Mouse (Mus musculus) liver, adult 2 months (tissue): ENCODE data around the gene Zswim5. TPM values are rescaled to one million over a fixed set of nuclear protein-coding genes. Genes with fewer than 3 reads are reported as not detected.
A peak's percentile ranks its signal among the peaks of the same experiment; 100 is the strongest.

ENCODE experiments used
- DNase-seq: peaks from one replicate; pipeline ENCODE4 v3.0.0-alpha.2; 2011; ENCODE audit warnings: low read depth, low spot score; ENCODE audit errors: extremely low read depth
- H3K27ac ChIP-seq: fragments of 200-500 bp; replicated peaks from 2 replicates; pipeline ENCODE4 v1.5.1; 2012; ENCODE audit warnings: low read depth, mild to moderate bottlenecking, control low read depth, inconsistent platforms, low read length; ENCODE audit not compliant: insufficient read depth
- H3K27me3 ChIP-seq: fragments of 200-500 bp; 2 replicates; pipeline ENCODE4 v1.6.1; 2012; ENCODE audit warnings: mild to moderate bottlenecking, moderate library complexity, low read length, inconsistent platforms; ENCODE audit not compliant: control insufficient read depth, insufficient read depth
- H3K36me3 ChIP-seq: fragments of 200-500 bp; 2 replicates; pipeline ENCODE4 v1.6.1; 2012; ENCODE audit warnings: low read length, inconsistent platforms; ENCODE audit not compliant: control insufficient read depth, insufficient read depth
- H3K4me1 ChIP-seq: fragments of 200-500 bp; 2 replicates; pipeline ENCODE4 v1.6.1; 2011; ENCODE audit warnings: low read length; ENCODE audit not compliant: control insufficient read depth, insufficient read depth
- H3K4me3 ChIP-seq: fragments of 200-500 bp; 2 replicates; pipeline ENCODE4 v1.5.1; 2011; ENCODE audit warnings: low read depth, mild to moderate bottlenecking, control low read depth, low read length, moderate library complexity; ENCODE audit not compliant: insufficient read depth
- H3K79me2 ChIP-seq: fragments of 200-500 bp; 2 replicates; pipeline ENCODE4 v1.6.1; 2012; ENCODE audit warnings: inconsistent platforms, mild to moderate bottlenecking, low read length, moderate library complexity; ENCODE audit not compliant: control insufficient read depth, insufficient read depth
- H3K9ac ChIP-seq: fragments of 200-500 bp; 2 replicates; pipeline ENCODE4 v1.6.1; 2012; ENCODE audit warnings: low read depth, mild to moderate bottlenecking, control low read depth, inconsistent platforms, low read length
- CTCF ChIP-seq: fragments of 200-500 bp; IDR thresholded peaks from 2 replicates; pipeline ENCODE4 v1.5.1; 2011; ENCODE audit warnings: low read depth, low read length, control low read depth
- POLR2A ChIP-seq: fragments of 200-500 bp; IDR thresholded peaks from 2 replicates; pipeline ENCODE4 v1.6.1; 2011; ENCODE audit warnings: low read length, control low read depth; ENCODE audit not compliant: insufficient read depth; ENCODE audit errors: extremely low read depth
- WGBS: fragments of 180-500 bp; shearing (Covaris S2); methylation state at CpG from one replicate; pipeline ENCODE4 v1.1.7; 2018; 5-methylcytosine and 5-hydroxymethylcytosine counted together
- polyA plus RNA-seq: library from polyadenylated mRNA; depleted of rRNA; stranded (reverse); fragments of >200 nt; gene quantifications from 2 replicates; pipeline ENCODE4 v1.2.3, GENCODE M21; 2012
- total RNA-seq: library from RNA; depleted of rRNA; stranded (reverse); fragments of >200 nt; gene quantifications from 2 replicates; pipeline ENCODE4 v1.2.3, GENCODE M21; 2014

The Zswim5 gene
- total and polyA plus RNA-seq, 2 experiments = 0.65 to 1.1 TPM

DNA sequence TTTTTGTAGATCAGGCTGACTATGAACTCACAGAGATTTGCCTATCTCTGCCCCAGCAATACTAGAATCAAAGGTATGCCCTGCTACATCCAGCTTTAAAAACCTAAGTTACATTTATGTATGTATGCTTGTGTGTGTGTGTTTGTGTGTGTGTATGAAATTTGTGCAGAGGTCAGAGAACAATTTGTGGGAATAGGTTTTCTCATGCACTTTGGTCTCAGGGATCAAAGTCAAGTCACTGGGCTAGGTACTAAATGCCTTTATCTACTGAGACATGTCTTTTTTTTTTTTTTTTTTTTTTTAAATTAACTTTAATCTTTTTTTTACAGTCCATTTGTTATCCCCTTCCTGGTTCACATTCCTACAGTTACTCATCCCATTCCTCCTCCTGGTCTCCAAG lies 5.5 kb downstream of the Zswim5 start:
- Histone ChIP-seq H3K4me3 (no peak overlapping the region), H3K27me3 (0 out of 2 replicates have a peak, but pooled peaks cover 2% of the 10 kb centered on the region), H3K36me3 (no peaks in the 10 kb centered on the region), H3K79me2 (peaks cover 5% of the 10 kb centered on the region; the same call in 1 of the 2 replicates), H3K4me1 (no peaks in the 10 kb centered on the region; the same call in 1 of the 2 replicates), H3K27ac (no peak overlapping the region), H3K9ac (no peak overlapping the region)
- peak; percentile 75 for DNase-seq
- no peak for TF ChIP-seq POLR2A
- no peak for TF ChIP-seq CTCF

GRCm38 (mm10) chr4:116894200-116895080 lies 17.3 kb downstream of the Zswim5 start:
- TF ChIP-seq CTCF (no peak), POLR2A (no peak)
- Histone ChIP-seq H3K4me1 (no peaks in the 10 kb centered on the region), H3K79me2 (no peaks in the 10 kb centered on the region), H3K27ac (no peak overlapping the region), H3K36me3 (no peaks in the 10 kb centered on the region), H3K27me3 (no peaks in the 10 kb centered on the region), H3K9ac (no peak overlapping the region), H3K4me3 (no peak overlapping the region)
- WGBS = 35% methylated on average over 4 of the region's 4 CpGs
- peak; percentile 53 for DNase-seq

DNA sequence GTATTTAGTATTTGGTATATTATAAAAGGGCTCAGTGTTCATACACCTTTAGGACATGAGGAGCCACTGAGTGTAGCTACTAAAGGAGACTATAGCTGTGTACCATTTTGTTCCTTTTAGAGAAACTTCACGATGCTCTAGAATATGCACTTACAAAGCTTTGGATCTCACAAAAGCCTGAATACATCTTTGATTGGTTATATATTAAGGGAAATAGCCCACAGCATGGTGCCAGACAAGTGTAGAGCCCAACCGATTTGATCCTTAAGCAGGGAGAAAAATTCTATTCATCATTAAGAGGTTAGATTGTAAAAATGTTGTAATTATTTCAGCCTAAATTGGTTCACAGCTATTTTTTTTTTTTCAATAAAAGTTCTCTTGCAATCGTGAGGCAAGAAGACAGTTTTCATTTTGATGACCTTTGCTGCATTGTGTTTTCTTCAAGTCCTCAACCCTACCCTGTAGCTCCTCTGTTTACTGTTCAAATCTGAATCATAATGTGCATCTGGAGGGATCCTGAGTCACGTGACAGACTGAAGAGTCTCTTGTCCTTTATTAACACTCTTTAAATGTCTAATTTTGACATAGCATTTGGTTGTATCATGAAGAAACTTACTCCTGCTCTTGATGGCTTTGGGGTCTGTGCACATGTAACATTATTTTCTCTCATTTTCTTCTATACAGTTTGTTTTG lies 33.5 kb downstream of the Zswim5 start:
- Histone ChIP-seq H3K4me1 (no peaks in the 10 kb centered on the region), H3K4me3 (no peak overlapping the region), H3K27ac (no peak overlapping the region), H3K9ac (no peak overlapping the region), H3K79me2 (no peaks in the 10 kb centered on the region; the same call in 1 of the 2 replicates), H3K36me3 (no peaks in the 10 kb centered on the region), H3K27me3 (no peaks in the 10 kb centered on the region)
- DNase-seq = no peak
- TF ChIP-seq POLR2A (no peak), CTCF (no peak)
- 78% methylated on average over 4 of the region's 4 CpGs for WGBS

GRCm38 (mm10) chr4:116911202-116911601 lies 34.0 kb downstream of the Zswim5 start:
- TF ChIP-seq POLR2A = no peak
- TF ChIP-seq CTCF = no peak
- Histone ChIP-seq H3K4me3 (no peak overlapping the region), H3K27me3 (no peaks in the 10 kb centered on the region), H3K27ac (no peak overlapping the region), H3K36me3 (no peaks in the 10 kb centered on the region), H3K9ac (no peak overlapping the region), H3K79me2 (no peaks in the 10 kb centered on the region; the same call in 1 of the 2 replicates), H3K4me1 (no peaks in the 10 kb centered on the region)
- no peak for DNase-seq
- WGBS = 79% methylated on average over 5 of the region's 5 CpGs

GRCm38 (mm10) chr4:116913318-116913717 lies 36.1 kb downstream of the Zswim5 start:
- TF ChIP-seq CTCF (no peak), POLR2A (no peak)
- Histone ChIP-seq H3K9ac (no peak overlapping the region), H3K79me2 (no peaks in the 10 kb centered on the region; the same call in 1 of the 2 replicates), H3K27ac (no peak overlapping the region), H3K4me1 (no peaks in the 10 kb centered on the region), H3K4me3 (no peak overlapping the region), H3K36me3 (no peaks in the 10 kb centered on the region), H3K27me3 (no peaks in the 10 kb centered on the region)
- WGBS = 89% methylated on average over 2 of the region's 2 CpGs
- no peak for DNase-seq
